Mouse (Mus musculus): ENCODE data around the gene Gm44790.

DNA sequence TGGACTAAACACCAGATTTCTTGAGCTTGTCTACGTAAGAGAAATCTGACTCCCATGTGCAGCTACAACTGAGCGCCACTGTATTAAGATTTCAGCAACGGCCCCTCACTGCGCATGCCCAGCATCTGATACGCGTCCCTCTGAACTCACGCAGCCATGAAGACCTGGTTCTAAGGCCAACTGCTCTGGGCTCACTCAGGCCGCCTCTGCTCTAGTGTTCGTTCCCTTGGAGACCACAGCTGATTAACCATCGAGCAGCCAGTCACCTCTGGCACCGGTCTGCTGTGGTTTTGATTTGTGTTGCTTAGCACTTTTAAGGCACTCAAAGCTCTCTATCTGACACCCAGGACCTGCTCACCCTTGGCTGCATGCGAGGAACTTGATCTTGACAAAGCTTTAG is 39.1 kb upstream of the Gm44790 start:
- no peak for TF ChIP-seq CTCF (IDR thresholded peaks at IDR 0.05; ENCODE audit: low read depth, low read length)
- no peak for TF ChIP-seq POLR2A (IDR thresholded peaks at IDR 0.05; ENCODE audit: extremely low read depth, insufficient read depth, low read length)
